Mouse (Mus musculus): ENCODE data around the gene Tsfm. TPM values are rescaled to one million over a fixed set of nuclear protein-coding genes. Genes with fewer than 3 reads are reported as not detected.

Gene Tsfm
- total and polyA plus RNA-seq, 3 experiments = 53.0 to 88.9 (median 78.0) TPM

- H3K4me1 ChIP-seq (ENCODE audit: control insufficient read depth in 1 of 2, insufficient read depth in 2 of 2) = peaks cover 10 to 43% of the 10 kb centered on the region in 2 experiments
- no peaks in the 10 kb centered on the region for H3K27me3 ChIP-seq (replicated peaks)
- no peak overlapping the region for H3K4me3 ChIP-seq (replicated peaks in 1 of 3; ENCODE audit: low read depth in 2 of 3, low read length in 2 of 3, poor library complexity in 1 of 3)
- H3K4me2 ChIP-seq (ENCODE audit: insufficient read depth, low read depth, poor library complexity, severe bottlenecking) = peak overlapping the region; percentile 64; the same call in 1 of the 2 replicates
- in situ Hi-C loops (cut with MboI; ENCODE audit: low pct_ligation_motif_present, low pct_unique_long_range_greater_than_20kb, low sequenced_read_pairs) = no loop called here
- peak; percentile 17; the same call in 1 of the 2 replicates for TF ChIP-seq EP300 (IDR thresholded peaks at IDR 0.05; ENCODE audit: low read length)
- TF ChIP-seq TBP (conservative IDR thresholded peaks at IDR 0.05; ENCODE audit: low read depth, low read length) = no peak
- peak; percentile 35 for TF ChIP-seq CHD2 (IDR thresholded peaks at IDR 0.05; ENCODE audit: low read length)
- no peak for TF ChIP-seq ZKSCAN1 (IDR thresholded peaks at IDR 0.05; ENCODE audit: borderline replicate concordance, low read depth, low read length)
- TF ChIP-seq JUN (IDR thresholded peaks at IDR 0.05; ENCODE audit: insufficient read depth, low read depth, low read length) = no peak
- TF ChIP-seq IRF4 (IDR thresholded peaks at IDR 0.05; ENCODE audit: low read depth, low read length) = no peak
- TF ChIP-seq ZC3H11A (IDR thresholded peaks at IDR 0.05; ENCODE audit: low read depth, low read length) = no peak
- no peak for TF ChIP-seq MAFK (IDR thresholded peaks at IDR 0.05; ENCODE audit: insufficient replicate concordance, low read length)
- TF ChIP-seq CHD1 (IDR thresholded peaks at IDR 0.05; ENCODE audit: low read depth, low read length) = no peak
- peak; percentile 41 for TF ChIP-seq ZMIZ1 (IDR thresholded peaks at IDR 0.05; ENCODE audit: low read depth, low read length)
- TF ChIP-seq KAT2A (IDR thresholded peaks at IDR 0.05; ENCODE audit: insufficient replicate concordance, low read length) = 0 out of 2 replicates have a peak, but pooled peaks have one; percentile 19
- no peak for TF ChIP-seq NRF1 (IDR thresholded peaks at IDR 0.05; ENCODE audit: low read depth, low read length)
- no peak for TF ChIP-seq HCFC1 (IDR thresholded peaks at IDR 0.05; ENCODE audit: low read depth, low read length)
- TF ChIP-seq RAD21 (IDR thresholded peaks at IDR 0.05; ENCODE audit: low read depth, low read length) = no peak
- TF ChIP-seq POLR2AphosphoS2 (IDR thresholded peaks at IDR 0.05; ENCODE audit: low read depth, low read length) = peak; percentile 87
- no peak for TF ChIP-seq CTCF (conservative IDR thresholded peaks at IDR 0.05 in 1 of 2, IDR thresholded peaks at IDR 0.05 in 1 of 2; ENCODE audit: low read depth in 2 of 2, low read length in 2 of 2)
- TF ChIP-seq ETS1 (conservative IDR thresholded peaks at IDR 0.05; ENCODE audit: low read depth, low read length) = no peak
- TF ChIP-seq TCF12 (IDR thresholded peaks at IDR 0.05; ENCODE audit: low read depth, low read length) = no peak
- no peak for TF ChIP-seq SIN3A (IDR thresholded peaks at IDR 0.05; ENCODE audit: low read length)
- TF ChIP-seq ZNF384 (IDR thresholded peaks at IDR 0.05; ENCODE audit: low read depth, low read length) = no peak
- no peak for TF ChIP-seq MEF2A (IDR thresholded peaks at IDR 0.05; ENCODE audit: borderline replicate concordance, low read depth, low read length)
- TF ChIP-seq MAX (IDR thresholded peaks at IDR 0.05; ENCODE audit: low read length) = no peak
- 0 out of 2 replicates have a peak, but pooled peaks have one; percentile 45 for TF ChIP-seq MAZ (IDR thresholded peaks at IDR 0.05; ENCODE audit: low read depth, low read length)
- TF ChIP-seq MXI1 (IDR thresholded peaks at IDR 0.05; ENCODE audit: low read depth, low read length) = no peak
- no peak for TF ChIP-seq BHLHE40 (IDR thresholded peaks at IDR 0.05; ENCODE audit: low read depth, low read length)
- H3K36me3 ChIP-seq (replicated peaks in 1 of 2; ENCODE audit: control insufficient read depth in 1 of 2, insufficient read depth in 1 of 2, low read length in 1 of 2) = peaks cover 37 to 45% of the 10 kb centered on the region in 2 experiments
- dilution Hi-C loops (cut with MboI; ENCODE audit: extremely low pct_ligation_motif_present, extremely low pct_unique_long_range_greater_than_20kb, low sequenced_read_pairs) = no loop called here
- H3K9me3 ChIP-seq (replicated peaks; ENCODE audit: low read length) = no peaks in the 10 kb centered on the region
- H3K27ac ChIP-seq (ENCODE audit: insufficient read depth, low read depth) = peak overlapping the region; percentile 63
- no peak for DNase-seq (ENCODE audit: extremely low read depth)
- H3K79me2 ChIP-seq (replicated peaks; ENCODE audit: control insufficient read depth, extremely low read depth, insufficient read depth, poor library complexity, severe bottlenecking) = peaks cover 26% of the 10 kb centered on the region
- H3K9ac ChIP-seq (ENCODE audit: insufficient read depth, low read depth) = no peak overlapping the region
These were observed 37.9 kb upstream of the Tsfm start for GRCm38 (mm10) chr10:127068360-127069038.

Measured in CH12.LX (cell line).